Mouse (Mus musculus): Measurements from ENCODE around the gene Rsrc1. TPM values are rescaled to one million over a fixed set of nuclear protein-coding genes. Genes with fewer than 3 reads are reported as not detected.

Rsrc1 gene
- polyA plus RNA-seq, 1 experiment: 19.6 TPM

DNA sequence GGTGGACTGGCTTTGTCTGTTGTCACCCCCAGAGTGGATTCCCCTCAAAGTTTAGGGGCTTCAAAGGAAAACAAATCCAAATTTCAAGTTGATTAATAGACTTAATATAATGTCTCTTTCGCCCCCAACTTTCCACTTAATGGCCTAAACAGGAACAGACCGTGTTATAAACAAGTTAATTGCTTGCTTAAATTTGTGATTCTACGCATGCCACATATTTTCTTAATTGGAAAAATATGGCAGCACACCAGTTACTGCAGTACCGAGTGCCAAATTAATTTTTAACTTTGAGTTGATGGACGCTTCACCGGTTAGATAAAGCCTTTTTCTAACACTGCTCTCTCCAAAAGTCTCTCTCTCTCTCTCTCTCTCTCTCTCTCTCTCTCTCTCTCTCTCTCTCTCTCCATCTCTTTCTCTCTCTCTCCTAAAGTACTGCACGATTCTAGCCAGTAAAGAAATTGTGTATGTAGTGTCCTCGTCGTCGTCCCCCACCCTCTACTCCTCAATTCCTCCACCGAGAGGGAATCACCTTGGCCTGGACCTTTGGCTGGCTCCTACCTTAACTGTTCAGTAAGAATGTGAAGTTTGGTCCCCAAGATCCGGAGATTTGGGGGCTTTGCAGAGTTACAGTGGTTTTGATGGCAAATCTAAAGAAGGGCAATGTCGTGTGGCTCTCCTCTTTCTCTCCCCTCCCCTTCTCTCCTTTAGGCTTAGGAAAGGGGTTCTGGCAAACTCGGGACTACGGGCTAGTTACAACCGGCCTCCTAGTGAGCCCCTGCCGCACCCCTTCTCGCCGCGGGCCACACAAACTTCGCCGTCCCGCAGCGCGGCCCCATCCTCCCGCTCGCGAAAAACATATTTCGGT, 847 bp upstream of the Rsrc1 start:
- no peak for TF ChIP-seq POLR2A (IDR thresholded peaks at IDR 0.05; ENCODE audit: borderline replicate concordance, control insufficient read depth, low read depth, low read length)
- no peak for TF ChIP-seq CTCF (IDR thresholded peaks at IDR 0.05; ENCODE audit: control insufficient read depth, insufficient read depth, low read length)
- no peak overlapping the region; the same call in 1 of the 2 replicates for H3K27ac ChIP-seq (ENCODE audit: control insufficient read depth, insufficient read depth, low read depth, low read length, poor library complexity)
- 7% methylated on average over 29 of the region's 29 CpGs for WGBS
- no peaks in the 10 kb centered on the region for H3K4me1 ChIP-seq (ENCODE audit: control insufficient read depth, insufficient read depth, low read length)
- no peak overlapping the region for H3K4me3 ChIP-seq (replicated peaks; ENCODE audit: control insufficient read depth, low read depth, low read length)

DNA sequence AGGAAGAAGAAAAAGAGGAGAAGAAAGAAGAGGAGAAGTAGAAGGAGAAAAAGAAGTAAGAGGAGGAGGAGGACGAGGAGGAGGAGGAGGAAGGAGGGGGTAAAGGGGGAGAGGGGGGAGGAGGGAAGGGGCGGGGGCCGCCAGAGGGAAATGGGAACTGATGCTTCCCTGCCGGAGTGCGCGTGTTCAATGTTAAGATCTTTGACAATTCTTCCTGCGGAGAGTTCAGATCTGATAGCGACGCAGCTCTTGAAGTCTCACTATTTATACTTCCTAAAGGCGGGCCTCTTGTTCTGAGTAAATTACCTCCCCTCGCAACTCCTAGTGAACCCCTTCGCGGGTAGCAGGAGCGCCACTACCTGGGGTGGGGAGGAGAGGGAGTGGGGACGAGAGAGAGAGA, 516 bp downstream of the Rsrc1 start, which contains the start of gene Shox2:
Gene Shox2, minus strand, starts transcription at position 66 of the 400 bp plus-strand sequence.
- TF ChIP-seq CTCF (IDR thresholded peaks at IDR 0.05; ENCODE audit: control insufficient read depth, insufficient read depth, low read length): no peak
- TF ChIP-seq POLR2A (IDR thresholded peaks at IDR 0.05; ENCODE audit: borderline replicate concordance, control insufficient read depth, low read depth, low read length): no peak
- Histone ChIP-seq H3K27ac (ENCODE audit: control insufficient read depth, insufficient read depth, low read depth, low read length, poor library complexity) (no peak within 1 kb of the TSS; the same call in 1 of the 2 replicates), H3K4me1 (ENCODE audit: control insufficient read depth, insufficient read depth, low read length) (no peaks in the 10 kb centered on the region), H3K4me3 (replicated peaks; ENCODE audit: control insufficient read depth, low read depth, low read length) (peak within 1 kb of the TSS; percentile 39)
- WGBS: 0% methylated on average over 15 of the region's 15 CpGs

DNA sequence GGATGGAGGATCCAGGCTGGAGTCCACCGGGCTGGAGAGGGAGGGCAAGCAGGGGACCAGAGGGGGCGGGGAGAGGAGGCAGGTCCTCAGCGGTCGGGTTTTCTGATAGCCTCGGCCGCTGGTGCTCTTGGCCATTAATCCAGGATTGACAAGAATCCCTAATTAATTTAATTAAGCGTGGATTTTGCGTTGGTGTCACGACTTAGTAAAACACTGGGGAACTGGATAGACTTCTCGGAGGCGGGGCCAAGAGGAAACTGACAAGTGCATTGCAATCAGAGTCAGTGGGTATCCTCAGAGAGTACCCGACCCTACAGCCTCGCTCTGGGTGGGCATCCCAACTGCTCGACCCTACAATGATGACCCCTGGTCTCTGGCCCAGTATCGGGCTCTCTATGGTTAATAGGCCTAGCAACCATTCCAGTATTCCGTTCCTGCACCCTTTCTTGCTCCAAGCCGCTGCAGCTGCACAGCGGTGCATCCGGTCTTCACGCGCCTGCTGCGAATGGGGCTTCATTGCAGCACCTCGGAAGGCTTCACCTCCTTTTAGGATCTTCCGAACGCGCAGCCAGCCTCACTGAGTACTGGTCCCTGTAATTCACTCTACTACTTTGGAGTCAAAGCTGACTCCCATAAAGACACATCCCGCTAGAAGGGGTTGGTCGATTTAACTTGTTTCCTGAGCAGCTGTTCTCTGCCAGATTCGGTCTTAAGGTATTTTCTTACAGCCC, 1.2 kb downstream of the Rsrc1 start:
- Histone ChIP-seq H3K27ac (ENCODE audit: control insufficient read depth, insufficient read depth, low read depth, low read length, poor library complexity) (no peak overlapping the region), H3K4me1 (ENCODE audit: control insufficient read depth, insufficient read depth, low read length) (no peaks in the 10 kb centered on the region; the same call in 1 of the 2 replicates), H3K4me3 (replicated peaks; ENCODE audit: control insufficient read depth, low read depth, low read length) (no peak overlapping the region)
- no peak for TF ChIP-seq CTCF (IDR thresholded peaks at IDR 0.05; ENCODE audit: control insufficient read depth, insufficient read depth, low read length)
- TF ChIP-seq POLR2A (IDR thresholded peaks at IDR 0.05; ENCODE audit: borderline replicate concordance, control insufficient read depth, low read depth, low read length): no peak
- 3% methylated on average over 29 of the region's 29 CpGs for WGBS

DNA sequence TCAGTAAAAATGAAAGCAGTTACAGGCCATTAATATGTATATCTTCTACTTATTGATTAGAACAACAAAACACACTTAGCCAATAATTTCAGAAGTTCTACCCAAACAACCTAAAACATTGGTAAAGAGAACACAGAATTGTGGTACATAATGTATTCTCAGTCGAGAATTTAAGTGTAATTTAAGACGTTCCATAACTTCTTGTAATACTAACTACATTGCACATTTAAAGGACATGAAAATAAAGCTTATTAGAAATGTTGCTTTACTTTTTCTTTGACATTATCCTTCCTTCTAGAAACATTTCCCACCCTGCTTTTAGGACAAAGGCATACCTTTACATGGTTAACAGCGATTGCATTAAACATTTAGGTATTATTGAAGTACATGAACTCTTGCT, 2.3 kb downstream of the Rsrc1 start:
- Histone ChIP-seq H3K27ac (ENCODE audit: control insufficient read depth, insufficient read depth, low read depth, low read length, poor library complexity) (no peak overlapping the region), H3K4me1 (ENCODE audit: control insufficient read depth, insufficient read depth, low read length) (no peaks in the 10 kb centered on the region; the same call in 1 of the 2 replicates), H3K4me3 (replicated peaks; ENCODE audit: control insufficient read depth, low read depth, low read length) (no peak overlapping the region)
- TF ChIP-seq POLR2A (IDR thresholded peaks at IDR 0.05; ENCODE audit: borderline replicate concordance, control insufficient read depth, low read depth, low read length) (no peak), CTCF (IDR thresholded peaks at IDR 0.05; ENCODE audit: control insufficient read depth, insufficient read depth, low read length) (no peak)
- 20% methylated on average over 3 of the region's 3 CpGs for WGBS

DNA sequence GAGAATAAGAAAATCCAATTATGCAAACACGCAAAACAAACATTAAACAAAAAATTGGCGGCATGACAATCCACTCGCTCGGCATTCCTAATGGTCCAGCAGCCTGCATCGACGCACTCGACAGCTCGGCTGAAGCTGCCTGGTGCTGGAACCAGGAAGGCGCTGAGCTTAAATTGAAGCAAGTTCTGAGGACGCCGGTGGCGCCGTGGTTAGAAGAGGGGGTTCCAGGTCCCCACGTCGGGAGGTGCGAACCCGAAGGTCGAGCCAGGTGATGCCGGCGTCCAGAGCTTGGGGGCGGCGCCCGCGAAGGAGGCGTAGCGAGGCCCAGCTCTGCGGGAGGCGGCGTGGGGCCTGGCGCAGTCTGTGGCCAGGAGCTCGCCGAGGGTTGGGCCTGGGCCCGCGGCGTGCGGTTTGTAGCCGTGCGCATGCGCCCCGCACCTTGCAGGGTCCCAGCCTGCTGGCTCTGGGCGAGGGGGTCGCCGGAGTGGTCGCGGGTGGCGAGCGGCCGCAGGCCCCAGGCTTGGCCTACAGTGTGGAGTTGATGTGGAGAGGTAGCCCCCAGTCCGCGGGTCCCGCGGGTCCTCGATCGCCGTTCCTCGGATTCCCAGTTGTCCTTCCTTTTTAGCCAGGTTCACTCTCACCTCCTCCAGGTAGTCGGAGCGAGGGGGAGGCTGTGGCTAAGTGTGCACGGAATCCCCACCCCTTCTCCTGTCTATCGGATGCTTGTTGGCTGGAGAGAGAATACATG, 4.5 kb downstream of the Rsrc1 start:
- peak overlapping the region; percentile 94 for H3K4me3 ChIP-seq (replicated peaks; ENCODE audit: control insufficient read depth, low read depth, low read length)
- WGBS: under 1% methylated on average over 60 of the region's 60 CpGs
- no peak for TF ChIP-seq CTCF (IDR thresholded peaks at IDR 0.05; ENCODE audit: control insufficient read depth, insufficient read depth, low read length)
- peak; percentile 42; the same call in 1 of the 2 replicates for TF ChIP-seq POLR2A (IDR thresholded peaks at IDR 0.05; ENCODE audit: borderline replicate concordance, control insufficient read depth, low read depth, low read length)
- no peaks in the 10 kb centered on the region; the same call in 1 of the 2 replicates for H3K4me1 ChIP-seq (ENCODE audit: control insufficient read depth, insufficient read depth, low read length)
- peak overlapping the region; percentile 51; the same call in 1 of the 2 replicates for H3K27ac ChIP-seq (ENCODE audit: control insufficient read depth, insufficient read depth, low read depth, low read length, poor library complexity)

DNA sequence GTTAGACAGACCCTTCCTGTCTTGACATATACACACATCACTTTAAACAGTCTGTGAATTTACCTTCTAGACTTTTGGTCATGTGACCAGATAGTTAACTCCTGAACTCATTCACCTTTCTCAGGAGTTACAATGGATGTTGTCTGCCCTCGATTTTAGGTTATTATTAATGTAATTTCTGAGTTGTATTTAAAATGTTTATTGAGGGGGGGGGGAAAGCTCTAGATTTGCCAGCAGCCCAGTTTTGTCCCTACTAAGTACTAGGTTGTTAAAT, 5.0 kb downstream of the Rsrc1 start:
- Histone ChIP-seq H3K4me1 (ENCODE audit: control insufficient read depth, insufficient read depth, low read length) (no peaks in the 10 kb centered on the region; the same call in 1 of the 2 replicates), H3K27ac (ENCODE audit: control insufficient read depth, insufficient read depth, low read depth, low read length, poor library complexity) (no peak overlapping the region), H3K4me3 (replicated peaks; ENCODE audit: control insufficient read depth, low read depth, low read length) (peak overlapping the region; percentile 94)
- WGBS: 18% methylated on average over 1 of the region's 1 CpGs
- no peak for TF ChIP-seq POLR2A (IDR thresholded peaks at IDR 0.05; ENCODE audit: borderline replicate concordance, control insufficient read depth, low read depth, low read length)
- no peak for TF ChIP-seq CTCF (IDR thresholded peaks at IDR 0.05; ENCODE audit: control insufficient read depth, insufficient read depth, low read length)

DNA sequence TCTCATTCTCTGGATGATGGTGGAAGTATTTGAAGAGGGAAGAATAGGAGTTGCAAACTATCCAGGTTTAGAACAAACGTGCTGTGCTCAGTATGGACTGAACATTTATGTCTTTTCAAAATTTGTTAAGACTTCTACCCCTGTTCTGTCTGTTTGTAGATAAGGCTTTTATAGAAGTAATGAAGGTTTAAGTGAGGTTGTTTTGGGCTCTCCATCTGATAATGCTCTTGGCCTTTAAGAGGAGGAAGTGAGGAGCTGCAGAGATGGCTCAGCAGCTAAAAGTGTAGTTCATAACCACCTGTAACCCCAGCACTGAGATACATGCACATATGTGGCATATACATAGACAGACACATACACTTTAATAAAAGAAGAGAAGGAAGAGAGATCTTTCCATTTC, 15.6 kb downstream of the Rsrc1 start:
- 70% methylated on average over 1 of the region's 1 CpGs for WGBS
- H3K27ac ChIP-seq (ENCODE audit: control insufficient read depth, insufficient read depth, low read depth, low read length, poor library complexity): no peak overlapping the region
- no peaks in the 10 kb centered on the region for H3K4me1 ChIP-seq (ENCODE audit: control insufficient read depth, insufficient read depth, low read length)
- no peak for TF ChIP-seq POLR2A (IDR thresholded peaks at IDR 0.05; ENCODE audit: borderline replicate concordance, control insufficient read depth, low read depth, low read length)
- no peak for TF ChIP-seq CTCF (IDR thresholded peaks at IDR 0.05; ENCODE audit: control insufficient read depth, insufficient read depth, low read length)
- H3K4me3 ChIP-seq (replicated peaks; ENCODE audit: control insufficient read depth, low read depth, low read length): no peak overlapping the region

Measured in bone marrow, adult 2 months (tissue).